Mouse (Mus musculus) hindbrain, postnatal 0 days (tissue): ENCODE results near the gene Pex12. TPM values are rescaled to one million over a fixed set of nuclear protein-coding genes. Genes with fewer than 3 reads are reported as not detected.
A peak's percentile ranks its signal among the peaks of the same experiment; 100 is the strongest.

Experiments
- ATAC-seq: fragments of 200-750 bp; cut with Nextera tagmentation; 2 replicates; pipeline ENCODE4 v1.8.0; 2017; ENCODE audit warnings: mild to moderate bottlenecking, moderate TSS enrichment, moderate library complexity
- DNase-seq: peaks from one replicate; pipeline ENCODE4 v3.0.0-alpha.2; 2015; ENCODE audit warnings: low spot score
- H3K27ac ChIP-seq: fragments of 300-500 bp; sonication (generic); 2 replicates; pipeline ENCODE4 v1.5.1; 2014; ENCODE audit warnings: mild to moderate bottlenecking
- H3K27me3 ChIP-seq: fragments of 300-500 bp; sonication (generic); 2 replicates; pipeline ENCODE4 v1.6.1; 2014; ENCODE audit warnings: low read length, mixed read lengths; ENCODE audit not compliant: insufficient read depth
- H3K36me3 ChIP-seq: fragments of 300-500 bp; sonication (generic); 2 replicates; pipeline ENCODE4 v1.6.1; 2014; ENCODE audit warnings: low read length, mixed read lengths; ENCODE audit not compliant: insufficient read depth
- H3K4me1 ChIP-seq: fragments of 300-500 bp; sonication (generic); 2 replicates; pipeline ENCODE4 v1.6.1; 2014; ENCODE audit warnings: antibody characterized with exemption, low read length, mixed read lengths; ENCODE audit not compliant: insufficient read depth
- H3K4me2 ChIP-seq: fragments of 300-500 bp; sonication (generic); 2 replicates; pipeline ENCODE4 v1.6.1; 2014; ENCODE audit warnings: low read depth, mild to moderate bottlenecking, low read length, moderate library complexity, mixed read lengths
- H3K4me3 ChIP-seq: fragments of 300-500 bp; sonication (generic); 2 replicates; pipeline ENCODE4 v1.5.1; 2014; ENCODE audit warnings: low read length
- H3K9ac ChIP-seq: fragments of 300-500 bp; sonication (generic); replicated peaks from 2 replicates; pipeline ENCODE4 v1.6.1; 2014; ENCODE audit warnings: mild to moderate bottlenecking, low read length, moderate library complexity, mixed read lengths
- H3K9me3 ChIP-seq: fragments of 300-500 bp; sonication (generic); 2 replicates; pipeline ENCODE4 v1.6.1; 2016; ENCODE audit warnings: low read length, mixed read lengths
- CTCF ChIP-seq: IDR thresholded peaks from 2 replicates; pipeline ENCODE4 v1.5.1; 2016; ENCODE audit warnings: antibody characterized with exemption, control low read depth, low read depth
- WGBS: fragments of 180-500 bp; shearing (Covaris S2); extraction: QIAGEN DNeasy Blood & Tissue Kit; methylation state at CpG from one replicate; pipeline ENCODE4 v1.1.7; 2014; 5-methylcytosine and 5-hydroxymethylcytosine counted together
- polyA plus RNA-seq: library from polyadenylated mRNA; unstranded; fragments of >200 nt; fragmentation: Nextera tagmentation; extraction: Ambion mirVana; gene quantifications from 2 replicates; pipeline ENCODE4 v1.2.1, GENCODE M21; 2015
- total RNA-seq: library from RNA; depleted of rRNA; stranded (reverse); fragments of >200 nt; gene quantifications from 2 replicates; pipeline ENCODE4 v1.2.3, GENCODE M21; 2014

Gene Pex12
- total and polyA plus RNA-seq, 2 experiments from 2014 or later = 10.5 to 12.8 TPM

DNA sequence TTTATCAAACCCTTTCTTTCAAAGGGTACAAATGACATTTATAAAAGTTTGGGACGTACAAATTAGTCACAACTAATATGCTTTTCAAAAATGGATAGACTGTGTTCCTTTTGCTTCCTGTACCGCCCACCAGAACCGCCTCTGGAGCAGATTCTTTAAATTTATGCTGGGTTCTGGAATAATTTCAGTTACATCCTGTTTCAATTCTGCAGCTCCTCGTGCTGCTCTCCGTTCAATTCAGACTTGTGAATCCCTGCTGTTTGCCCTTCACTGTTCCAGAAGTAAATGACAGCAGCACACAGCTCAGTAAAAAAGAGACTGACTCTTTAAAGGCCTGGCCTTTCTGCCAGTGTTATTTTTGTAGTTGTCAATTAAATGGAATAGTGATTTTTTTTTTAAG lies 10.1 kb upstream of the Pex12 start:
- no peak for TF ChIP-seq CTCF
- no peaks in the 10 kb centered on the region for H3K9me3 ChIP-seq
- no peak overlapping the region for H3K27ac ChIP-seq
- H3K27me3 ChIP-seq = no peaks in the 10 kb centered on the region
- no peaks in the 10 kb centered on the region for H3K4me1 ChIP-seq
- H3K9ac ChIP-seq = no peak overlapping the region
- DNase-seq = no peak
- WGBS = 51% methylated on average over 5 of the region's 5 CpGs
- peaks cover 14% of the 10 kb centered on the region; the same call in 1 of the 2 replicates for H3K36me3 ChIP-seq
- no peak for ATAC-seq
- no peak overlapping the region for H3K4me3 ChIP-seq
- no peak overlapping the region for H3K4me2 ChIP-seq

DNA sequence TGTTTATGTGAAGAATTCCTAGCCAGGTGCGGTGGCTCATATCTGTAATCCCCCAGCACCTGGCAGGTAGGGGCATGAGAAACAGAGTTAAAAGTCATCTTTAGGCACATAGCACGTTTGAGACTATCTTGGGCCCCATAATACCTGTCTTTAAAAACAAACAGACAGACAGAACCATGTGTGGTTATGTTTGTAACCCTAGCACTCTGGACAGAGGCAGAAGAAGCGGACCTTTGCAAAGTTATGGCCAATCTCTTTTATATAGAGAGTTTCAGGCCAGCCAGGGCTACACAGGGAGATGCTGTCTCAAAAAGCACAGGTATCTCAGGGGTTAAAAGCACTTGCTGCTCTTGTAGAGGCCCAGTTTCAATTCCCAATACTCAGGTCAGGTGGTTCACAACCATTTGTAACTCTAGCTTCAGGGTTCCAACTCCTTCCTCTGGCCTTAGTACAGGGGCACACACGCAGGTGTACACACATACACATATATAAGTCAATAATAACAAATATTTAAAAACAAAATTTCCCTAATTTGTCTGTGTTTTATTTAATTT lies 4.4 kb upstream of the Pex12 start:
- Histone ChIP-seq H3K36me3 (peaks cover 5% of the 10 kb centered on the region; the same call in 1 of the 2 replicates), H3K9ac (no peak overlapping the region), H3K4me2 (no peak overlapping the region), H3K27ac (no peak overlapping the region), H3K4me3 (no peak overlapping the region), H3K27me3 (no peaks in the 10 kb centered on the region), H3K4me1 (peaks cover 15% of the 10 kb centered on the region), H3K9me3 (no peaks in the 10 kb centered on the region)
- ATAC-seq (no peak), DNase-seq (no peak)
- TF ChIP-seq CTCF = no peak
- 87% methylated on average over 4 of the region's 4 CpGs for WGBS

DNA sequence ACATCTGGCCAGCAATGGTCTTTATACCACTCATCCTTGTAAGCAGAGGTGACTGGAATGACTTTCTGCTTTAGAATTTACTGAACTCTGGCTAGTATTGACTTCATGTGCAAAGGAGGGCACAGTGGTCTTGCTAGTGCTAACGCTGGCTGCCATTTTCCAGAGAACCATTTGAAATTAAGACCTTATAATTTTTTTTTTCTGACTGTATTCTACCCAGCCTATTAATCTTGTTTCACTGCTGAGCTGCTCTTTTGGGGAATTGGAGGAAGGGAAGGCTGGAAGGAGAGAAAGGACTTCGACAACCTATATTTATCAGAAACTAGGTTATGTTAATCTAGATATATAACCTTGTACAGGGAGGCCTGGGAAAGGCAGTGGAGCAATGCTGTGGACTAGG lies 2.1 kb upstream of the Pex12 start:
- no peaks in the 10 kb centered on the region for H3K9me3 ChIP-seq
- DNase-seq (no peak), ATAC-seq (no peak)
- peak overlapping the region; percentile 98; the same call in 1 of the 2 replicates for H3K4me3 ChIP-seq
- no peak overlapping the region for H3K27ac ChIP-seq
- peaks cover 15% of the 10 kb centered on the region for H3K4me1 ChIP-seq
- TF ChIP-seq CTCF = no peak
- no peaks in the 10 kb centered on the region for H3K27me3 ChIP-seq
- H3K9ac ChIP-seq = peak overlapping the region; percentile 92; the same call in 1 of the 2 replicates
- H3K4me2 ChIP-seq = peak overlapping the region; percentile 77
- 88% methylated on average over 2 of the region's 2 CpGs for WGBS
- peaks cover 5% of the 10 kb centered on the region; the same call in 1 of the 2 replicates for H3K36me3 ChIP-seq

DNA sequence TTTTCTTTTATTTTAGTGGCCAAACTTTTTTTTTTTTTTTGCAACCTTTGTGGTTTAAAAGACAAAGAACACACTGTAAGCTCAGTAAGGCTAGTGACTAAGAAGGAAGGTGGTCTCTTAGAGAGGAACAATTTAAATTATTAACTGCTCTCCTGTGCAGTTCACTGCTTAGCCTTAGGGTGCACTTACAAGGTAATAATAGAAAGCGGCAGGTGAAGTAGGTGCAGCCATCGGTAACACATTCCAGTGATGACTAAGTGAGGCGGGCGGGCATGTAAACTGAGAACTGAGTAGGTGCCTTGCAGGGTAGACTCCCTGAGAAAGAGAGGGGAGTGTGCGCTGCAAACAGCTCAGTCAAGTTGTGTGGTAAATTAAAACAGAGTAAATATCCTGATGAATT lies 1.4 kb upstream of the Pex12 start:
- no peak for TF ChIP-seq CTCF
- Histone ChIP-seq H3K9me3 (no peaks in the 10 kb centered on the region), H3K4me2 (peak overlapping the region; percentile 77), H3K4me3 (peak overlapping the region; percentile 98), H3K9ac (peak overlapping the region; percentile 92), H3K4me1 (peaks cover 15% of the 10 kb centered on the region), H3K27me3 (no peaks in the 10 kb centered on the region), H3K36me3 (peaks cover 1% of the 10 kb centered on the region; the same call in 1 of the 2 replicates), H3K27ac (peak overlapping the region; percentile 98; the same call in 1 of the 2 replicates)
- WGBS = 63% methylated on average over 5 of the region's 5 CpGs
- DNase-seq (no peak), ATAC-seq (no peak)

DNA sequence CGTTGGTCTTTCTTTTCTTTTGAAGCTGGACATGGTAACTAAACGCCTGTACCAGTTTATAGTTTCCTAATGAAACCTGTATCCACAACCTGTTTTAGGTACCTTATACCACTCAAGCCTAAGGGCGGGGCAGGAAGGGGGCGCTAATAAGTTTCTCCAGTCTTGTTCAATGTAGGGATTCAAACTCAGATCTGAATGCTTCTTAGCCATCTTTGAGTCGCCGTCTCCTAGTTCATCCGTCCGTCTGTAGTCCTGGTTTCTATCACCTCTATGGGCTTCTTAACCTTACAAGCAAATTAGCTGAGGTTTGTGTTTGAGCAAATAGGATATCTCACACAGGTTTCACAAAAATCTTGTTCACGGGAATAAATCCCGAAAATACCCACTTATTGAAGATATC lies 262 bp downstream of the Pex12 start:
- H3K4me3 ChIP-seq = peak overlapping the region; percentile 98
- H3K36me3 ChIP-seq = no peaks in the 10 kb centered on the region
- peak overlapping the region; percentile 92 for H3K9ac ChIP-seq
- DNase-seq = no peak
- ATAC-seq = no peak
- H3K4me1 ChIP-seq = peaks cover 26% of the 10 kb centered on the region
- peak overlapping the region; percentile 77 for H3K4me2 ChIP-seq
- 10% methylated on average over 10 of the region's 10 CpGs for WGBS
- no peaks in the 10 kb centered on the region for H3K9me3 ChIP-seq
- H3K27ac ChIP-seq = peak overlapping the region; percentile 98
- no peaks in the 10 kb centered on the region for H3K27me3 ChIP-seq
- TF ChIP-seq CTCF = no peak

DNA sequence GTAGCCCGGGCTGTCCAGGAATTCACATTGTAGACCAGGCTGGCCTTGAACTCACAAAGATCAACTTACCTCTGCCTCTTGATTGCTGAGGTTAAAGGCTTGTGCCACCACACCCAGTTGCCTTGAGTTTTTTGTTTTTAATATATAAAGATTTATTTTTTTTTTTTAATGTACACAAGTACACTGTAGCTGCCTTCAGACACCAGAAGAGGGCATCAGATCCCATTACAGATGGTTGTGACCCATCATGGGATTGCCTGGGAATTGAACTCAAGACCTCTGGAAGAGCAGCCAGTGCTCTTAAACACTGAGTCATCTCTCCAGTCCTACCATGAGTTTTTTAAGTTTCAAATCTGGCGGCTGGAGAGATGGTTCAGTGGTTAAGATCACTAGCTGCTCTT lies 955 bp downstream of the Pex12 start:
- H3K9me3 ChIP-seq = no peaks in the 10 kb centered on the region
- 66% methylated on average over 2 of the region's 2 CpGs for WGBS
- no peak overlapping the region for H3K4me3 ChIP-seq
- H3K4me2 ChIP-seq = no peak overlapping the region
- H3K4me1 ChIP-seq = peaks cover 26% of the 10 kb centered on the region
- H3K36me3 ChIP-seq = no peaks in the 10 kb centered on the region
- H3K27me3 ChIP-seq = no peaks in the 10 kb centered on the region
- no peak overlapping the region for H3K9ac ChIP-seq
- H3K27ac ChIP-seq = 0 out of 2 replicates have a peak overlapping the region, but pooled peaks have one; percentile 98
- 0 out of 2 replicates have a peak, but pooled peaks have one; percentile 8 for TF ChIP-seq CTCF
- ATAC-seq = no peak
- no peak for DNase-seq

DNA sequence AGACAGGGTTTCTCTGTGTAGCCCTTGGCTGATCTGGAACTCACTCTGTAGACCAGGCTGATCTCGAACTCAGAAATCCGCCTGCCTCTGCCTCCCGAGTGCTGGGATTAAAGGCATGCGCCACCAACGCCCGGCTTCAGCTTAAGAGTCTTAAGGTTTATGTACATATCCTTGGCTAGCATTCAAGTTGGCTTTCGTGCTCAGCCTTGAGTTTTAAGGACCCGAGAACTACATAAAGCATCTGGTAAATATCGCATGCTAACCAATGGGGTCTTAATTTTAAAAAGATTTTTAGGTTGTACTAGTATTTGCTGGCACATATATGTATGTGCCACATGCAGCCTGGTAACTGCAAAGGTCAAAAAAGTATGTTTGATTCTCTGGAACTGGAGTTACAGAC lies 2.7 kb downstream of the Pex12 start:
- Histone ChIP-seq H3K4me1 (peaks cover 22% of the 10 kb centered on the region), H3K27me3 (no peaks in the 10 kb centered on the region), H3K9ac (no peak overlapping the region), H3K36me3 (0 out of 2 replicates have a peak, but pooled peaks cover 5% of the 10 kb centered on the region), H3K4me3 (no peak overlapping the region), H3K4me2 (peak overlapping the region; percentile 71; the same call in 1 of the 2 replicates), H3K27ac (no peak overlapping the region), H3K9me3 (no peaks in the 10 kb centered on the region)
- DNase-seq (no peak), ATAC-seq (no peak)
- 95% methylated on average over 9 of the region's 9 CpGs for WGBS
- no peak for TF ChIP-seq CTCF
